13 mouse cellular contexts compared by ENCODE assay signal in genomic region chr2:29973525-29973924, GRCm38 (mm10). TPM values are rescaled to one million over a fixed set of nuclear protein-coding genes. Genes with fewer than 3 reads are reported as not detected.
A peak's percentile ranks its signal among the peaks of the same experiment; 100 is the strongest.
DNase-seq lines count a peak whose midpoint lies in the region; ATAC-seq lines count a peak whose summit lies in the region.
"Had no signal": no experiment of that assay in that cellular context is flagged by ENCODE, and none has a peak within 500 bp of the region (broad histone marks: within the 10 kb centered on the region; RNA-seq: fewer than 3 reads in every experiment).

No protein-coding gene starts in this region.

- H3K4me1 ChIP-seq in heart, embryonic 11.5 days (ENCODE audit: control insufficient read depth, insufficient read depth, low read length): peaks cover 20% of the 10 kb centered on the region
- H3K4me1 ChIP-seq in liver, embryonic 12.5 days: peaks cover 20% of the 10 kb centered on the region

- H3K27me3 ChIP-seq in heart, embryonic 11.5 days (ENCODE audit: control insufficient read depth, insufficient read depth, low read length): no peaks in the 10 kb centered on the region
- H3K27me3 ChIP-seq in liver, embryonic 12.5 days (replicated peaks): peaks cover 24% of the 10 kb centered on the region

- WGBS in heart, embryonic 11.5 days (ENCODE audit: insufficient replicate concordance): 31% methylated on average over 2 of the region's 2 CpGs
- WGBS in liver, embryonic 12.5 days (ENCODE audit: insufficient replicate concordance): 8% methylated on average over 2 of the region's 2 CpGs

- ATAC-seq in heart, embryonic 11.5 days (replicated peaks; ENCODE audit: insufficient number of reproducible peaks, low FRiP score, low TSS enrichment): no peak
- ATAC-seq in liver, embryonic 12.5 days: no peak
- ATAC-seq: hindbrain, embryonic 16.5 days had no signal

- H3K27ac ChIP-seq in heart, embryonic 11.5 days (ENCODE audit: low read depth, low read length): 0 out of 2 replicates have a peak overlapping the region, but pooled peaks have one; percentile 41
- no peak overlapping the region for H3K27ac ChIP-seq in liver, embryonic 12.5 days
- H3K27ac ChIP-seq: left cerebral cortex, adult 2 months; liver, embryonic 15.5 days had no signal

- H3K4me2 ChIP-seq in heart, embryonic 11.5 days: no peak overlapping the region
- no peak overlapping the region for H3K4me2 ChIP-seq in liver, embryonic 12.5 days
- H3K4me2 ChIP-seq: liver, embryonic 15.5 days had no signal

- no peak overlapping the region for H3K9ac ChIP-seq in heart, embryonic 11.5 days (ENCODE audit: low read depth, low read length)
- no peak overlapping the region for H3K9ac ChIP-seq in liver, embryonic 12.5 days
- H3K9ac ChIP-seq: liver, embryonic 15.5 days had no signal

- H3K36me3 ChIP-seq in heart, embryonic 11.5 days (ENCODE audit: control insufficient read depth, insufficient read depth, low read length): peaks cover 4% of the 10 kb centered on the region
- 0 out of 2 replicates have a peak, but pooled peaks cover 4% of the 10 kb centered on the region for H3K36me3 ChIP-seq in liver, embryonic 12.5 days

- no peak overlapping the region for H3K4me3 ChIP-seq in heart, embryonic 11.5 days (ENCODE audit: low read depth, low read length)
- H3K4me3 ChIP-seq in liver, embryonic 12.5 days: no peak overlapping the region
- H3K4me3 ChIP-seq: left cerebral cortex, adult 2 months; liver, embryonic 15.5 days had no signal

- DNase-seq in heart, adult 9 months (ENCODE audit: low spot score in 2 of 2): no peak
- DNase-seq in liver (peak; percentile 11), ZHBTc4 (ENCODE audit: low read depth, low spot score) (peak; percentile 83)
- peak; percentile 58 for DNase-seq in lung, postnatal 14 days
- no peak for DNase-seq in spleen, adult 18-20 months
- no peak for DNase-seq in thymus, postnatal 25 days
- DNase-seq: adrenal gland, postnatal 10 days; cerebellum, adult 9-10 months had no signal

- H3K9me3 ChIP-seq in heart, embryonic 11.5 days (replicated peaks; ENCODE audit: control insufficient read depth, low read length): no peaks in the 10 kb centered on the region
- H3K9me3 ChIP-seq in liver, embryonic 12.5 days (replicated peaks): no peaks in the 10 kb centered on the region
- H3K9me3 ChIP-seq: liver, embryonic 15.5 days had no signal

RNA-seq across cellular contexts. Expression of gene Sptan1, which starts 8.2 kb away (rescaled TPM):
- 154 and 157 TPM in 2 replicates for polyA plus RNA-seq in heart, embryonic 11.5 days (2014; fragmentation: Nextera tagmentation; extraction: Ambion mirVana)
- polyA plus RNA-seq in liver, embryonic 12.5 days (2016; fragmentation: Nextera tagmentation; extraction: Ambion mirVana): 18.8 and 19.0 TPM in 2 replicates

RNA-seq across cellular contexts. Expression of gene Gle1, which starts 38.3 kb away (rescaled TPM):
- 34.3 and 39.0 TPM in 2 replicates for polyA plus RNA-seq in heart, embryonic 11.5 days (2014; fragmentation: Nextera tagmentation; extraction: Ambion mirVana)
- 38.8 and 43.1 TPM in 2 replicates for polyA plus RNA-seq in liver, embryonic 12.5 days (2016; fragmentation: Nextera tagmentation; extraction: Ambion mirVana)

Comparison
In these comparisons a context has a peak if more than half of its experiments do, and no peak if none do; other contexts are left out.
1. DNase-seq: peak in liver (single experiment), ZHBTc4 (single experiment) and lung, postnatal 14 days (single experiment); none in heart, adult 9 months (0 of 2), spleen, adult 18-20 months (0 of 2) and thymus, postnatal 25 days (single experiment).